Mouse (Mus musculus) NIH3T3 (cell line): ENCODE measurements at regions not wholly inside any gene's neighbourhood (a gene's known extent, or its start where the extent isn't known, plus 50 kb on each side); places are given as distances from the start of the nearest gene placed in this dataset.

Experiments used
- DNase-seq: peaks from one replicate; pipeline ENCODE4 v3.0.0-alpha.2; 2012; ENCODE audit warnings: low read depth

GRCm38 (mm10) chr4:95154377-95154776 lies 102.4 kb upstream of the Jun start:
- no peak for DNase-seq

GRCm38 (mm10) chr4:95155178-95155577 lies 103.2 kb upstream of the Jun start:
- no peak for DNase-seq

- DNase-seq = no peak
Measured at GRCm38 (mm10) chr4:95155796-95156195, 103.8 kb upstream of the Jun start.

GRCm38 (mm10) chr4:95156451-95157271 lies 104.6 kb upstream of the Jun start:
- no peak for DNase-seq

GRCm38 (mm10) chr4:95157653-95158430 lies 105.8 kb upstream of the Jun start:
- peak; percentile 61 for DNase-seq

- peak; percentile 90 for DNase-seq
Measured at GRCm38 (mm10) chr4:95158632-95159424, 106.8 kb upstream of the Jun start.

- DNase-seq = no peak
Measured at GRCm38 (mm10) chr4:95159821-95160220, 107.8 kb upstream of the Jun start.

- DNase-seq = no peak
Measured at GRCm38 (mm10) chr4:95160465-95160864, 108.4 kb upstream of the Jun start.

- peak; percentile 97 for DNase-seq
Measured at GRCm38 (mm10) chr4:95160912-95161669, 109.1 kb upstream of the Jun start.

- no peak for DNase-seq
Measured at GRCm38 (mm10) chr4:95161670-95162020, 109.6 kb upstream of the Jun start.

GRCm38 (mm10) chr4:95162386-95163090 lies 110.5 kb upstream of the Jun start:
- no peak for DNase-seq

GRCm38 (mm10) chr4:95163403-95163802 lies 111.4 kb upstream of the Jun start:
- DNase-seq = no peak

GRCm38 (mm10) chr4:95166503-95166902 lies 114.5 kb upstream of the Jun start:
- DNase-seq = no peak

GRCm38 (mm10) chr4:95167216-95167615 lies 115.2 kb upstream of the Jun start:
- DNase-seq = no peak

GRCm38 (mm10) chr4:95169702-95170101 lies 117.7 kb upstream of the Jun start:
- no peak for DNase-seq

GRCm38 (mm10) chr4:95177753-95178152 lies 125.7 kb upstream of the Jun start:
- DNase-seq = peak; percentile 43

GRCm38 (mm10) chr4:95178467-95178866 lies 126.4 kb upstream of the Jun start:
- DNase-seq = peak; percentile 54

GRCm38 (mm10) chr4:95178900-95179299 lies 126.9 kb upstream of the Jun start:
- no peak for DNase-seq

GRCm38 (mm10) chr4:95180446-95180845 lies 128.4 kb upstream of the Jun start:
- DNase-seq = no peak

GRCm38 (mm10) chr4:95180999-95181398 lies 129.0 kb upstream of the Jun start:
- no peak for DNase-seq

- no peak for DNase-seq
Measured at GRCm38 (mm10) chr4:95184180-95184579, 132.2 kb upstream of the Jun start.
